Mouse (Mus musculus) testis, adult 2 months (tissue): ENCODE results near the gene Hal. TPM values are rescaled to one million over a fixed set of nuclear protein-coding genes. Genes with fewer than 3 reads are reported as not detected.

Experiments
- H3K27ac ChIP-seq: fragments of 200-500 bp; 2 replicates; pipeline ENCODE4 v1.5.1; 2012; ENCODE audit warnings: low read depth, low read length; ENCODE audit not compliant: control insufficient read depth, insufficient read depth
- H3K27me3 ChIP-seq: fragments of 200-500 bp; 2 replicates; pipeline ENCODE4 v1.6.1; 2012; ENCODE audit warnings: mild to moderate bottlenecking, low read length, moderate library complexity; ENCODE audit not compliant: control insufficient read depth, insufficient read depth
- H3K36me3 ChIP-seq: fragments of 200-500 bp; 2 replicates; pipeline ENCODE4 v1.6.1; 2012; ENCODE audit warnings: mild to moderate bottlenecking, low read length; ENCODE audit not compliant: control insufficient read depth, insufficient read depth
- H3K4me1 ChIP-seq: fragments of 200-500 bp; 2 replicates; pipeline ENCODE4 v1.6.1; 2012; ENCODE audit warnings: low read length; ENCODE audit not compliant: control insufficient read depth, insufficient read depth
- H3K4me3 ChIP-seq: fragments of 200-500 bp; 2 replicates; pipeline ENCODE4 v1.5.1; 2012; ENCODE audit warnings: low read depth, mild to moderate bottlenecking, low read length, moderate library complexity, mixed read lengths; ENCODE audit not compliant: control insufficient read depth
- CTCF ChIP-seq: fragments of 200-500 bp; IDR thresholded peaks from 2 replicates; pipeline ENCODE4 v1.5.1; 2012; ENCODE audit warnings: low read depth, mild to moderate bottlenecking, inconsistent platforms, low read length, moderate library complexity; ENCODE audit not compliant: control insufficient read depth, insufficient read depth, insufficient replicate concordance
- POLR2A ChIP-seq: fragments of 200-500 bp; IDR thresholded peaks from 2 replicates; pipeline ENCODE4 v1.6.1; 2012; ENCODE audit warnings: low read depth, mild to moderate bottlenecking, inconsistent platforms, low read length, moderate library complexity; ENCODE audit not compliant: control insufficient read depth
- polyA plus RNA-seq: library from polyadenylated mRNA; depleted of rRNA; stranded (reverse); fragments of >200 nt; gene quantifications from 2 replicates; pipeline ENCODE4 v1.2.3, GENCODE M21; 2012

The Hal gene
- polyA plus RNA-seq, 1 experiment = 1.6 TPM

DNA sequence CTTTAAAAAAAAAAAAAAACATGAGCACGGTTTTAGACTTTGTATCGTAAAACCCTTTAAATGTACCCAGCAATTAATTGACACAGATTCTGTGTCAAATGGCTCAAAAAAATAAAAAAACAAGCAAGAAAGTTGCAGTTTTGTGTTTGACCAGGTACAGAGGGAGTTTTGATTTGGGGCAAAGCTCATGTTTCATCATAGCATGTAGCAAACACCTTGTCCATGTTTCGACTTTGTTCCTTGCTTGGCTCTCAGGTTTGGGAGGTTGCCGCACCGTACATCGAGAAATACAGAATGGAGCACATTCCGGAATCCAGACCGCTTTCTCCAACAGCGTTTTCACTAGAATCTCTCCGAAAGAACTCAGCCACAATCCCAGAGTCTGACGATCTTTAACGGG is 27.4 kb downstream of the Hal start:
- Histone ChIP-seq H3K36me3 (no peaks in the 10 kb centered on the region), H3K27me3 (no peaks in the 10 kb centered on the region), H3K4me1 (no peaks in the 10 kb centered on the region), H3K4me3 (no peak overlapping the region), H3K27ac (no peak overlapping the region)
- no peak for TF ChIP-seq CTCF
- TF ChIP-seq POLR2A = no peak

DNA sequence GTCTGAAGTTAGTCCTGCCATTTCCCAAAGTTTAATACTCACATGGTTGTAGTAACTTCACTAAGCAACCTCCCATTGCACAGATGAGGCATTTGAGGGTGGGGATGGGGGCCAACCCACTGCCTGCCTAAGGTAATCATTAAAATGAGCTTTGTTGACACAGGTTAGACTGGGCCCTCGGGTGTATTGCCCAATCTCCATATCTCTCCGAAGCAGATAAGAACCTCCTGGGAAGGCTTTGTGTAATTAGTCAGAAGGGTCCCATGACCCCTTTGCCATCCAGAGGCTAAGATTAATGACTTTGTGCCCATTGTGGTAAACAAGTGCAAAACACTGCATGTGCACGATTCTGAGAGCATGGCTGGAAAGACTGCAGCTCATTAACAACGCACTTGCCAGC is 29.2 kb downstream of the Hal start:
- H3K27me3 ChIP-seq = no peaks in the 10 kb centered on the region
- H3K4me3 ChIP-seq = no peak overlapping the region
- TF ChIP-seq POLR2A = no peak
- TF ChIP-seq CTCF = no peak

DNA sequence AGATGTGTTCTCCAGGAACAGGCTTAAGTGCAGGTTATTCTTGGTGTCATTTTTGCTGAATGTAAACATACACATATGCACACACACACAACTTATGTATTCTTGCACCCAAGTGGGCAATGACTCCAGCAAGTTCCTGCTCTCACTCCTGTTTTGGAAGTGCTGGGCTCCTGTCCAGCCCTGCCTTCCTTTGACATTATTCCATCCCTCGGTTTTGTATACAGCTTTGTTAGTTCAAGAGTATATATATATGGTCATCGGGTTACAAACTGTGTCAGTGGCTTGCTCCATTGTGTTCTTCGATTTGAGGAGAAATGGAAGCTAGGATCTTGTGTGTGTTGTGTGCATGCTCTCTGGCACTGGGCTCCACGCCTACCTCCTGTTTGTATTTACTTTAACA is 29.6 kb downstream of the Hal start:
- Histone ChIP-seq H3K4me1 (no peaks in the 10 kb centered on the region), H3K4me3 (no peak overlapping the region), H3K36me3 (no peaks in the 10 kb centered on the region), H3K27ac (no peak overlapping the region), H3K27me3 (no peaks in the 10 kb centered on the region)
- TF ChIP-seq CTCF (no peak), POLR2A (no peak)

More for the DNA sequence above, 29.2 kb downstream of the Hal start:
- H3K36me3 ChIP-seq = no peaks in the 10 kb centered on the region
- no peaks in the 10 kb centered on the region for H3K4me1 ChIP-seq
- no peak overlapping the region for H3K27ac ChIP-seq

DNA sequence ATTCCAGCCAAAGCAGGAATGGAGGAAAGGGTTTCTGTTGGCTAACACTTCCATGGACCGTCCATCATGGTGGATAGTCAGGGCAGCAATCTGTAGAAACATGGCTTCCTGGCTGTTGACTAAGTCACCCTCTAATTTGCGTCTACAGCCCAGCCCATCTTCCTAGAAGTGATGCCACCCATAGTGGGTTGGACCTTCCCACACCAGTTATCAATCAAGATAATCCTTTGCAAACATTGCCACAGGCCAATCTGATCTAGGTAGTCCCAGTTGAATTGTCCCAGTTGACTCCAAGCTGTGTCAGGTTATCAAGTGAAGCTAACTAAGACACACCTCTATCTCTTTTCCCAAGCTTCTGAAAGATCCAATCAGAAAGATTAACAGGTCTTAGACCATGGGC is 30.1 kb downstream of the Hal start:
- H3K4me3 ChIP-seq = no peak overlapping the region
- no peaks in the 10 kb centered on the region for H3K4me1 ChIP-seq
- no peaks in the 10 kb centered on the region for H3K36me3 ChIP-seq
- H3K27ac ChIP-seq = no peak overlapping the region
- no peak for TF ChIP-seq CTCF
- TF ChIP-seq POLR2A = no peak
- H3K27me3 ChIP-seq = no peaks in the 10 kb centered on the region

DNA sequence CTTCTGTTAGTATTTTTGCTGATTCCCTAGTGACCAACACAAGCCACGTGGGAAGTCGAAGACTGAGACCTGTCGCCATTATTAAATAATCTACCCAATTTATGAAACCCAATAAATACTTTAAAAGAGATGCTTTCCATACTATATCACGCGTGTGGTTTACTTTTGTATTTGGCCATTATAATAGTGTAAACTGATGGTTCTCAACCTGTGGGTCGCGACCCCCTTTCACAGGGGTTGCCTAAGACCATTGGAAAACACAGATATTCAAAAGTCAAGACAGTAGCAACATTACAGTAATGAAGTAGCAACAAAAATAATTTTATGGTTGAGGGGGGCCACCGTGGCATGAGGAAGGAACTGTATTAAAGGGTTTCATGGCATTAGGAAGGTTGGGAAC is 30.6 kb downstream of the Hal start:
- no peak for TF ChIP-seq POLR2A
- no peak for TF ChIP-seq CTCF

DNA sequence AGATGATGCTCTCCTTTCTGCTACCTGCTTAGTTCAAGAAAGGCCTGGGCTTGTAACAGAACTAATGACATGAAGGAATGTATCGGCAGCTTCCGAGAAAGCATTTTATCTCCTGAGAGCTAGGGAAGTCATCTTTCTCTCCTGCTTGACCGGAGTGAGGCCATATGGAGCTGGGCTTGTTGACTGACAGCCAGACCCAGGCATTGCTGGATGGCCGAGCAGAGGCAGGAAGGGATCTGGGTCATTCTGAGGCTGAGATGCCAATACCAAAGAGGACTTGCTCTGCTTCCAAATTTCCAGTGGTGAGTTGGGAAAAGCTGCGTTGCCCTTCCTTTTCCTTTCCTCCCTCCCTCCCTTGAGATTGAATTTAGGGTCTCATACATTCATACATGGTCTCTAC is 31.2 kb downstream of the Hal start:
- TF ChIP-seq POLR2A (no peak), CTCF (no peak)
- H3K36me3 ChIP-seq = no peaks in the 10 kb centered on the region
- H3K4me1 ChIP-seq = no peaks in the 10 kb centered on the region
- no peaks in the 10 kb centered on the region for H3K27me3 ChIP-seq
- H3K27ac ChIP-seq = no peak overlapping the region
- no peak overlapping the region for H3K4me3 ChIP-seq

More for the DNA sequence above, 30.6 kb downstream of the Hal start:
- Histone ChIP-seq H3K36me3 (no peaks in the 10 kb centered on the region), H3K27me3 (no peaks in the 10 kb centered on the region), H3K4me1 (no peaks in the 10 kb centered on the region), H3K4me3 (no peak overlapping the region), H3K27ac (no peak overlapping the region)

DNA sequence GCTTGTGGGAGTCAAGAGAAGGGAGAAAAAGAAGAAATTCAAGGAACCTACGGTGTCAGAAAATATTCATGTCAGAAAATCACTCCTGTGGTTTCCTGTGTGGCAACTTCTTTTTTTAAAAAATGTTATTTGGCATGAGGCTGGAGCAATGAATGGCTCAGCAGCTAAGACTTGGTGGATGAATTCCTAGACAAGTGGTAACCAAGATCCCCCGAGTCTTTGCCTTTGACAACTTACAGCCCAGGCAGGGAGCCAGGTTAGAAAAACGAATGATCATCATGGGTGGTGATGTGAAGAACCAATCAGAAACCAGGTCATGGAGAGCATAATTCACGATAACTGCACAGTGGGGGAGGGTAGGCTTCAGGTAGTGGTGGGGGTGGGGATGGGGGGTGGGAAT is 32.4 kb downstream of the Hal start:
- TF ChIP-seq POLR2A = no peak
- TF ChIP-seq CTCF = no peak
- no peak overlapping the region for H3K4me3 ChIP-seq
- no peaks in the 10 kb centered on the region for H3K36me3 ChIP-seq
- no peaks in the 10 kb centered on the region for H3K4me1 ChIP-seq
- no peak overlapping the region for H3K27ac ChIP-seq
- H3K27me3 ChIP-seq = no peaks in the 10 kb centered on the region

DNA sequence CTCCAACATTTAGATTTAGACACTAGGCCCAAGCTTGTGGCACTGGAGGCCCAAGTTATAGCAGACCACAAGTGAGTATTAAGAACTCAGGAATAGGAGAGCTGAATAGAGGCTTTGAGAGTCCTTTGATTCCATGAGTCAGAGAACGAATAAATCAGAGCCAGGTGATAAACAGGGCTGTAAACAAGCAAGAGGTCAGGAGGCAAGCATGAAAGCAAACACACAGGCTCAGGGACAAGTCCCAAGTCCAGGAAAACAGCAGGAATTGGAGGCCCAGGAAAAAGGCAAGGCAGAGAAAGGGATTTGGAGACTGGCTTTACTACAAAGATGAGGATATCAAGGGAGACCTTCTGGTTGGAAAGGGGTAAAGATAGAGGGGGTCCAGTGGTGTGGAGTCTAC is 36.8 kb downstream of the Hal start:
- H3K27ac ChIP-seq = no peak overlapping the region
- H3K4me1 ChIP-seq = no peaks in the 10 kb centered on the region
- no peak for TF ChIP-seq CTCF
- no peak for TF ChIP-seq POLR2A
- H3K27me3 ChIP-seq = no peaks in the 10 kb centered on the region
- no peak overlapping the region for H3K4me3 ChIP-seq
- no peaks in the 10 kb centered on the region for H3K36me3 ChIP-seq
